Mouse (Mus musculus) heart, embryonic 12.5 days (tissue): ENCODE data around the gene Pcyt1a. TPM values are rescaled to one million over a fixed set of nuclear protein-coding genes. Genes with fewer than 3 reads are reported as not detected.

Experiments
- ATAC-seq: fragments of 200-750 bp; cut with Nextera tagmentation; 2 replicates; pipeline ENCODE4 v1.8.0; 2017; ENCODE audit warnings: moderate TSS enrichment, moderate library complexity; ENCODE audit not compliant: insufficient number of reproducible peaks, low FRiP score
- H3K27ac ChIP-seq: fragments of 300-500 bp; sonication (generic); 2 replicates; pipeline ENCODE4 v1.5.1; 2016; ENCODE audit warnings: mild to moderate bottlenecking, moderate library complexity; ENCODE audit not compliant: poor library complexity, severe bottlenecking
- H3K27me3 ChIP-seq: fragments of 300-500 bp; sonication (generic); replicated peaks from 2 replicates; pipeline ENCODE4 v1.6.1; 2016; ENCODE audit warnings: mild to moderate bottlenecking, moderate library complexity
- H3K36me3 ChIP-seq: fragments of 300-500 bp; sonication (generic); 2 replicates; pipeline ENCODE4 v1.6.1; 2016; ENCODE audit warnings: mild to moderate bottlenecking, moderate library complexity
- H3K4me1 ChIP-seq: fragments of 300-500 bp; sonication (generic); replicated peaks from 2 replicates; pipeline ENCODE4 v1.6.1; 2016; ENCODE audit warnings: mild to moderate bottlenecking
- H3K4me2 ChIP-seq: fragments of 300-500 bp; sonication (generic); 2 replicates; pipeline ENCODE4 v1.6.1; 2016; ENCODE audit warnings: mild to moderate bottlenecking, moderate library complexity
- H3K4me3 ChIP-seq: fragments of 300-500 bp; sonication (generic); 2 replicates; pipeline ENCODE4 v1.5.1; 2016; ENCODE audit warnings: mild to moderate bottlenecking
- H3K9ac ChIP-seq: fragments of 300-500 bp; sonication (generic); 2 replicates; pipeline ENCODE4 v1.6.1; 2016; ENCODE audit warnings: mild to moderate bottlenecking, moderate library complexity
- H3K9me3 ChIP-seq: fragments of 300-500 bp; sonication (generic); replicated peaks from 2 replicates; pipeline ENCODE4 v1.6.1; 2016; ENCODE audit warnings: mild to moderate bottlenecking, moderate library complexity
- WGBS: fragments of 180-500 bp; shearing (Covaris S2); methylation state at CpG from one replicate; pipeline ENCODE4 v1.1.7; 2016; 5-methylcytosine and 5-hydroxymethylcytosine counted together
- polyA plus RNA-seq: library from polyadenylated mRNA; unstranded; fragments of >200 nt; fragmentation: Nextera tagmentation; extraction: Ambion mirVana; gene quantifications from 2 replicates; pipeline ENCODE4 v1.2.1, GENCODE M21; 2016

Pcyt1a gene
- polyA plus RNA-seq, 1 experiment from 2014 or later: 43.2 TPM

- Histone ChIP-seq H3K9me3 (no peaks in the 10 kb centered on the region), H3K4me3 (no peak overlapping the region), H3K36me3 (peaks cover 49% of the 10 kb centered on the region), H3K27ac (no peak overlapping the region), H3K4me2 (no peak overlapping the region), H3K9ac (no peak overlapping the region), H3K27me3 (no peaks in the 10 kb centered on the region), H3K4me1 (peaks cover 8% of the 10 kb centered on the region; the same call in 1 of the 2 replicates)
- no peak for ATAC-seq
Observed at GRCm38 (mm10) chr16:32456086-32456485, 25.4 kb downstream of the Pcyt1a start.

GRCm38 (mm10) chr16:32456761-32457160, 26.0 kb downstream of the Pcyt1a start:
- no peak for ATAC-seq

GRCm38 (mm10) chr16:32457589-32458386, 27.1 kb downstream of the Pcyt1a start:
- Histone ChIP-seq H3K4me1 (peaks cover 11% of the 10 kb centered on the region), H3K36me3 (peaks cover 44% of the 10 kb centered on the region), H3K9ac (no peak overlapping the region), H3K27me3 (no peaks in the 10 kb centered on the region), H3K4me3 (no peak overlapping the region), H3K9me3 (no peaks in the 10 kb centered on the region), H3K27ac (no peak overlapping the region), H3K4me2 (no peak overlapping the region)
- 61% methylated on average over 10 of the region's 10 CpGs for WGBS
- 0 out of 2 replicates have a peak, but pooled peaks have one; percentile 36 for ATAC-seq

More at GRCm38 (mm10) chr16:32456761-32457160, 26.0 kb downstream of the Pcyt1a start:
- Histone ChIP-seq H3K9ac (no peak overlapping the region), H3K27me3 (no peaks in the 10 kb centered on the region), H3K27ac (no peak overlapping the region), H3K9me3 (no peaks in the 10 kb centered on the region), H3K4me1 (peaks cover 8% of the 10 kb centered on the region; the same call in 1 of the 2 replicates), H3K4me3 (no peak overlapping the region), H3K4me2 (no peak overlapping the region), H3K36me3 (peaks cover 47% of the 10 kb centered on the region)
- WGBS: 88% methylated on average over 1 of the region's 1 CpGs

GRCm38 (mm10) chr16:32460518-32460917, 29.8 kb downstream of the Pcyt1a start:
- Histone ChIP-seq H3K4me1 (peaks cover 24% of the 10 kb centered on the region), H3K4me3 (no peak overlapping the region), H3K9ac (no peak overlapping the region), H3K4me2 (no peak overlapping the region), H3K9me3 (no peaks in the 10 kb centered on the region), H3K36me3 (peaks cover 44% of the 10 kb centered on the region), H3K27me3 (no peaks in the 10 kb centered on the region), H3K27ac (no peak overlapping the region)
- no peak for ATAC-seq
- 61% methylated on average over 4 of the region's 4 CpGs for WGBS

- Histone ChIP-seq H3K9me3 (no peaks in the 10 kb centered on the region), H3K4me3 (no peak overlapping the region), H3K4me2 (no peak overlapping the region), H3K9ac (no peak overlapping the region), H3K27ac (no peak overlapping the region), H3K27me3 (no peaks in the 10 kb centered on the region), H3K4me1 (peaks cover 24% of the 10 kb centered on the region), H3K36me3 (peaks cover 39% of the 10 kb centered on the region)
- no peak for ATAC-seq
- 95% methylated on average over 5 of the region's 5 CpGs for WGBS
Observed at GRCm38 (mm10) chr16:32461713-32462112, 31.0 kb downstream of the Pcyt1a start.

GRCm38 (mm10) chr16:32462950-32463349, 32.2 kb downstream of the Pcyt1a start:
- 89% methylated on average over 16 of the region's 16 CpGs for WGBS
- no peak for ATAC-seq
- H3K4me2 ChIP-seq: no peak overlapping the region

GRCm38 (mm10) chr16:32463426-32463825, 32.7 kb downstream of the Pcyt1a start:
- 0 out of 2 replicates have a peak, but pooled peaks have one; percentile 39 for ATAC-seq
- Histone ChIP-seq H3K4me1 (peaks cover 19% of the 10 kb centered on the region), H3K27me3 (no peaks in the 10 kb centered on the region), H3K27ac (peak overlapping the region; percentile 81), H3K9me3 (no peaks in the 10 kb centered on the region), H3K36me3 (peaks cover 50% of the 10 kb centered on the region), H3K4me3 (no peak overlapping the region), H3K9ac (no peak overlapping the region), H3K4me2 (no peak overlapping the region)
- WGBS: 42% methylated on average over 2 of the region's 2 CpGs

More at GRCm38 (mm10) chr16:32462950-32463349, 32.2 kb downstream of the Pcyt1a start:
- H3K9me3 ChIP-seq: no peaks in the 10 kb centered on the region
- no peak overlapping the region for H3K4me3 ChIP-seq
- peaks cover 19% of the 10 kb centered on the region for H3K4me1 ChIP-seq
- H3K27ac ChIP-seq: peak overlapping the region; percentile 81
- H3K27me3 ChIP-seq: no peaks in the 10 kb centered on the region
- peaks cover 45% of the 10 kb centered on the region for H3K36me3 ChIP-seq
- H3K9ac ChIP-seq: no peak overlapping the region

GRCm38 (mm10) chr16:32464908-32465307, 34.2 kb downstream of the Pcyt1a start:
- ATAC-seq: no peak
- peaks cover 56% of the 10 kb centered on the region for H3K36me3 ChIP-seq

GRCm38 (mm10) chr16:32468488-32468887, 37.8 kb downstream of the Pcyt1a start:
- peaks cover 74% of the 10 kb centered on the region for H3K36me3 ChIP-seq

More at GRCm38 (mm10) chr16:32464908-32465307, 34.2 kb downstream of the Pcyt1a start:
- no peaks in the 10 kb centered on the region for H3K9me3 ChIP-seq
- no peak overlapping the region for H3K27ac ChIP-seq
- no peaks in the 10 kb centered on the region for H3K27me3 ChIP-seq
- no peak overlapping the region for H3K9ac ChIP-seq
- peaks cover 21% of the 10 kb centered on the region for H3K4me1 ChIP-seq
- H3K4me3 ChIP-seq: no peak overlapping the region
- WGBS: 0% methylated on average over 1 of the region's 1 CpGs
- no peak overlapping the region for H3K4me2 ChIP-seq

GRCm38 (mm10) chr16:32469404-32470105, 38.8 kb downstream of the Pcyt1a start:
- 66% methylated on average over 5 of the region's 5 CpGs for WGBS
- Histone ChIP-seq H3K4me3 (no peak overlapping the region), H3K27me3 (no peaks in the 10 kb centered on the region), H3K36me3 (peaks cover 70% of the 10 kb centered on the region), H3K9ac (no peak overlapping the region), H3K4me2 (no peak overlapping the region), H3K27ac (no peak overlapping the region), H3K9me3 (no peaks in the 10 kb centered on the region), H3K4me1 (0 out of 2 replicates have a peak, but pooled peaks cover 6% of the 10 kb centered on the region)
- no peak for ATAC-seq

More at GRCm38 (mm10) chr16:32468488-32468887, 37.8 kb downstream of the Pcyt1a start:
- Histone ChIP-seq H3K9me3 (no peaks in the 10 kb centered on the region), H3K4me2 (no peak overlapping the region), H3K27ac (no peak overlapping the region), H3K4me3 (no peak overlapping the region), H3K4me1 (peaks cover 8% of the 10 kb centered on the region; the same call in 1 of the 2 replicates), H3K9ac (no peak overlapping the region), H3K27me3 (no peaks in the 10 kb centered on the region)
- ATAC-seq: no peak
- 76% methylated on average over 3 of the region's 3 CpGs for WGBS
